Mouse (Mus musculus) CH12.LX (cell line): ENCODE measurements around the gene Cntrob. TPM values are rescaled to one million over a fixed set of nuclear protein-coding genes. Genes with fewer than 3 reads are reported as not detected.

Source experiments
- DNase-seq: peaks from one replicate; pipeline ENCODE4 v3.0.0-alpha.2; 2013; ENCODE audit errors: extremely low read depth
- H3K27ac ChIP-seq: 2 replicates; pipeline ENCODE4 v1.5.1; 2012; ENCODE audit warnings: low read depth, mild to moderate bottlenecking, control low read depth, moderate library complexity; ENCODE audit not compliant: insufficient read depth
- H3K27me3 ChIP-seq: replicated peaks from 2 replicates; pipeline ENCODE3; 2012; ENCODE audit warnings: inconsistent platforms
- H3K36me3 ChIP-seq, 2 experiments: replicated peaks in 1 of 2; 2 replicates each; pipeline versions ENCODE3 to v1.6.1; 2012; ENCODE audit warnings: inconsistent platforms in 1 of 2, low read length in 1 of 2, mild to moderate bottlenecking in 1 of 2, mixed read lengths in 1 of 2, moderate library complexity in 1 of 2; ENCODE audit not compliant: control insufficient read depth in 1 of 2, insufficient read depth in 1 of 2
- H3K4me1 ChIP-seq, 2 experiments: 2 replicates each; pipeline ENCODE4 v1.6.1; 2012; ENCODE audit warnings: inconsistent platforms in 1 of 2, moderate library complexity in 1 of 2; ENCODE audit not compliant: insufficient read depth in 2 of 2, control insufficient read depth in 1 of 2
- H3K4me2 ChIP-seq: 2 replicates; pipeline ENCODE4 v1.6.1; 2012; ENCODE audit warnings: low read depth, mild to moderate bottlenecking, control low read depth; ENCODE audit not compliant: poor library complexity, insufficient read depth, severe bottlenecking
- H3K4me3 ChIP-seq, 3 experiments: fragments of 150-350 bp in 1 of 3; sonication (generic) in 1 of 3; replicated peaks in 1 of 3; 2 replicates each; pipeline versions ENCODE3 to v1.5.1; 2011 to 2012; ENCODE audit warnings: low read depth in 2 of 3, low read length in 2 of 3, mild to moderate bottlenecking in 2 of 3, moderate library complexity in 2 of 3, control low read depth in 1 of 3, improper control_type of control experiment in 1 of 3, inconsistent platforms in 1 of 3, mixed read lengths in 1 of 3; ENCODE audit not compliant: poor library complexity in 1 of 3
- H3K79me2 ChIP-seq: replicated peaks from 2 replicates; pipeline ENCODE4 v1.6.1; 2012; ENCODE audit warnings: mild to moderate bottlenecking, moderate library complexity; ENCODE audit not compliant: control insufficient read depth, poor library complexity, insufficient read depth, severe bottlenecking; ENCODE audit errors: extremely low read depth
- H3K9ac ChIP-seq: 2 replicates; pipeline ENCODE4 v1.6.1; 2012; ENCODE audit warnings: low read depth, mild to moderate bottlenecking, control low read depth, moderate library complexity; ENCODE audit not compliant: insufficient read depth
- H3K9me3 ChIP-seq: replicated peaks from 2 replicates; pipeline ENCODE3; 2012; ENCODE audit warnings: low read length, inconsistent platforms, mixed read lengths
- BHLHE40 ChIP-seq: IDR thresholded peaks from 2 replicates; pipeline ENCODE4 v1.6.1; 2011; ENCODE audit warnings: mild to moderate bottlenecking, low read depth, low read length, improper control_type of control experiment
- CHD2 ChIP-seq: IDR thresholded peaks from 2 replicates; pipeline ENCODE4 v1.6.1; 2011; ENCODE audit warnings: low read length, improper control_type of control experiment
- CTCF ChIP-seq, 2 experiments: IDR thresholded peaks in 1 of 2; conservative IDR thresholded peaks in 1 of 2; 2 replicates each; pipeline ENCODE4 v1.5.1; 2011 to 2012; ENCODE audit warnings: low read depth in 2 of 2, low read length in 2 of 2, improper control_type of control experiment in 1 of 2, inconsistent platforms in 1 of 2, mild to moderate bottlenecking in 1 of 2, moderate library complexity in 1 of 2
- GABPA ChIP-seq: IDR thresholded peaks from 2 replicates; pipeline ENCODE4 v1.6.1; 2012; ENCODE audit warnings: low read depth, low read length, improper control_type of control experiment, inconsistent platforms; ENCODE audit not compliant: insufficient replicate concordance
- HCFC1 ChIP-seq: IDR thresholded peaks from 2 replicates; pipeline ENCODE4 v1.6.1; 2012; ENCODE audit warnings: low read depth, mild to moderate bottlenecking, inconsistent platforms, low read length, improper control_type of control experiment
- IRF4 ChIP-seq: IDR thresholded peaks from 2 replicates; pipeline ENCODE4 v1.6.1; 2014; ENCODE audit warnings: low read depth, mild to moderate bottlenecking, inconsistent platforms, low read length, improper control_type of control experiment
- KAT2A ChIP-seq: IDR thresholded peaks from 2 replicates; pipeline ENCODE4 v1.6.1; 2012; ENCODE audit warnings: low read length, improper control_type of control experiment, inconsistent platforms; ENCODE audit not compliant: insufficient replicate concordance
- MAFK ChIP-seq: IDR thresholded peaks from 2 replicates; pipeline ENCODE4 v1.6.1; 2011; ENCODE audit warnings: low read length, improper control_type of control experiment; ENCODE audit not compliant: insufficient replicate concordance
- MAZ ChIP-seq: IDR thresholded peaks from 2 replicates; pipeline ENCODE4 v1.6.1; 2012; ENCODE audit warnings: low read depth, mild to moderate bottlenecking, inconsistent platforms, low read length, improper control_type of control experiment, moderate library complexity
- MEF2A ChIP-seq: IDR thresholded peaks from 2 replicates; pipeline ENCODE4 v1.6.1; 2014; ENCODE audit warnings: low read depth, mild to moderate bottlenecking, inconsistent platforms, low read length, improper control_type of control experiment, borderline replicate concordance
- MYC ChIP-seq: IDR thresholded peaks from 2 replicates; pipeline ENCODE4 v1.6.1; 2011; ENCODE audit warnings: low read depth, mild to moderate bottlenecking, improper control_type of control experiment, low read length
- NELFE ChIP-seq: IDR thresholded peaks from 2 replicates; pipeline ENCODE4 v1.6.1; 2011; ENCODE audit warnings: low read depth, low read length, improper control_type of control experiment
- NRF1 ChIP-seq: IDR thresholded peaks from 2 replicates; pipeline ENCODE4 v1.6.1; 2014; ENCODE audit warnings: low read depth, mild to moderate bottlenecking, inconsistent platforms, low read length, improper control_type of control experiment, moderate library complexity
- RAD21 ChIP-seq: IDR thresholded peaks from 2 replicates; pipeline ENCODE4 v1.6.1; 2011; ENCODE audit warnings: low read depth, mild to moderate bottlenecking, low read length, improper control_type of control experiment, moderate library complexity
- SMC3 ChIP-seq: IDR thresholded peaks from 2 replicates; pipeline ENCODE4 v1.6.1; 2011; ENCODE audit warnings: low read depth, low read length, improper control_type of control experiment
- TCF12 ChIP-seq: IDR thresholded peaks from 2 replicates; pipeline ENCODE4 v1.6.1; 2014; ENCODE audit warnings: low read depth, mild to moderate bottlenecking, inconsistent platforms, low read length, improper control_type of control experiment
- USF2 ChIP-seq: conservative IDR thresholded peaks from 2 replicates; pipeline ENCODE4 v1.6.1; 2011; ENCODE audit warnings: low read depth, low read length, improper control_type of control experiment
- dilution Hi-C: fragments of 300-500 bp; cut with MboI; formaldehyde crosslinking; loops from 2 replicates; pipeline ENCODE4 v1.14.3; 2020; ENCODE audit warnings: low sequenced_read_pairs; ENCODE audit not compliant: extremely low pct_unique_long_range_greater_than_20kb, extremely low pct_ligation_motif_present
- in situ Hi-C: fragments of 300-500 bp; cut with MboI; formaldehyde crosslinking; loops from 3 replicates; pipeline ENCODE4 v1.14.3; 2019; ENCODE audit warnings: low sequenced_read_pairs, low pct_ligation_motif_present, low pct_unique_long_range_greater_than_20kb, mixed read lengths
- polyA plus RNA-seq: library from polyadenylated mRNA; unstranded; fragments of >175 nt; gene quantifications from 2 replicates; pipeline ENCODE4 v1.2.1, GENCODE M21; 2012; ENCODE audit warnings: low read depth; ENCODE audit not compliant: insufficient read length
- total RNA-seq, 2 experiments: library from RNA; depleted of rRNA; stranded (reverse); fragments of 300-350 nt in 1 of 2; fragments of >200 nt in 1 of 2; gene quantifications; 2 replicates each; pipeline ENCODE4 v1.2.3; 2012 to 2014

Cntrob gene
- total and polyA plus RNA-seq, 3 experiments = 16.4 to 36.6 (median 18.9) TPM

- Histone ChIP-seq H3K79me2 (no peaks in the 10 kb centered on the region), H3K27me3 (peaks cover 30% of the 10 kb centered on the region), H3K36me3 (no peaks in the 10 kb centered on the region), H3K9ac (no peak overlapping the region), H3K9me3 (peaks cover 2% of the 10 kb centered on the region), H3K4me1 (no peaks in the 10 kb centered on the region), H3K4me2 (no peak overlapping the region), H3K4me3 (no peak overlapping the region), H3K27ac (no peak overlapping the region)
- TF ChIP-seq GABPA = no peak
- in situ Hi-C loops = no loop called here
- DNase-seq = no peak
- dilution Hi-C loops = no loop called here
Observed at GRCm38 (mm10) chr11:69251953-69252352, 71.6 kb downstream of the Cntrob start.

GRCm38 (mm10) chr11:69251135-69251842 lies 72.3 kb downstream of the Cntrob start:
- in situ Hi-C loops = no loop called here
- Histone ChIP-seq H3K79me2 (no peaks in the 10 kb centered on the region), H3K36me3 (no peaks in the 10 kb centered on the region), H3K9me3 (peaks cover 2% of the 10 kb centered on the region), H3K27me3 (peaks cover 33% of the 10 kb centered on the region), H3K4me1 (no peaks in the 10 kb centered on the region), H3K27ac (no peak overlapping the region)
- TF ChIP-seq MAFK (no peak), GABPA (no peak), MAZ (no peak), NELFE (peak; percentile 31; the same call in 1 of the 2 replicates), TCF12 (no peak), USF2 (no peak), BHLHE40 (no peak), CHD2 (no peak), SMC3 (peak; percentile 78), MYC (0 out of 2 replicates have a peak, but pooled peaks have one; percentile 10), MEF2A (no peak), NRF1 (no peak), KAT2A (no peak), IRF4 (0 out of 2 replicates have a peak, but pooled peaks have one; percentile 35), CTCF (conservative IDR thresholded peaks at IDR 0.05 in 1 of 2, IDR thresholded peaks at IDR 0.05 in 1 of 2; ENCODE audit: low read depth in 2 of 2, low read length in 2 of 2) (peak; percentile 73 to 82), HCFC1 (no peak), RAD21 (peak; percentile 40)
- TF ChIP-seq, all 38 proteins: peak for 6
- no peak overlapping the region for H3K9ac ChIP-seq
- H3K4me2 ChIP-seq = no peak overlapping the region
- DNase-seq = no peak
- H3K4me3 ChIP-seq = no peak overlapping the region
- dilution Hi-C loops = no loop called here
